Mouse (Mus musculus) kidney, embryonic 15.5 days (tissue): ENCODE results near the gene Cilp2. TPM values are rescaled to one million over a fixed set of nuclear protein-coding genes. Genes with fewer than 3 reads are reported as not detected.

Experiments used
- ATAC-seq: fragments of 200-750 bp; cut with Nextera tagmentation; replicated peaks from 2 replicates; pipeline ENCODE4 v1.8.0; 2017; ENCODE audit warnings: moderate TSS enrichment; ENCODE audit not compliant: low FRiP score
- H3K27ac ChIP-seq: fragments of 300-500 bp; sonication (generic); 2 replicates; pipeline ENCODE4 v1.5.1; 2015; ENCODE audit warnings: mild to moderate bottlenecking, inconsistent platforms
- H3K27me3 ChIP-seq: fragments of 300-500 bp; sonication (generic); 2 replicates; pipeline ENCODE4 v1.6.1; 2015; ENCODE audit warnings: inconsistent platforms
- H3K36me3 ChIP-seq: fragments of 300-500 bp; sonication (generic); 2 replicates; pipeline ENCODE4 v1.6.1; 2015; ENCODE audit warnings: inconsistent platforms
- H3K4me1 ChIP-seq: fragments of 300-500 bp; sonication (generic); 2 replicates; pipeline ENCODE4 v1.6.1; 2015; ENCODE audit warnings: inconsistent platforms
- H3K4me2 ChIP-seq: fragments of 300-500 bp; sonication (generic); 2 replicates; pipeline ENCODE4 v1.6.1; 2015; ENCODE audit warnings: moderate library complexity, mild to moderate bottlenecking, inconsistent platforms
- H3K4me3 ChIP-seq: fragments of 300-500 bp; sonication (generic); replicated peaks from 2 replicates; pipeline ENCODE4 v1.5.1; 2015; ENCODE audit warnings: mild to moderate bottlenecking, inconsistent platforms
- H3K9ac ChIP-seq: fragments of 300-500 bp; sonication (generic); 2 replicates; pipeline ENCODE4 v1.6.1; 2015; ENCODE audit warnings: mild to moderate bottlenecking, inconsistent platforms
- H3K9me3 ChIP-seq: fragments of 300-500 bp; sonication (generic); replicated peaks from 2 replicates; pipeline ENCODE4 v1.6.1; 2016; ENCODE audit warnings: inconsistent platforms
- WGBS: fragments of 180-500 bp; shearing (Covaris S2); methylation state at CpG from one replicate; pipeline ENCODE4 v1.1.7; 2015; ENCODE audit warnings: mixed read lengths; 5-methylcytosine and 5-hydroxymethylcytosine counted together
- polyA plus RNA-seq: library from polyadenylated mRNA; unstranded; fragments of >200 nt; fragmentation: Nextera tagmentation; extraction: Ambion mirVana; gene quantifications from 2 replicates; pipeline ENCODE4 v1.2.1, GENCODE M21; 2015

Cilp2 gene
- polyA plus RNA-seq, 1 experiment from 2014 or later, result 0.88 TPM

DNA sequence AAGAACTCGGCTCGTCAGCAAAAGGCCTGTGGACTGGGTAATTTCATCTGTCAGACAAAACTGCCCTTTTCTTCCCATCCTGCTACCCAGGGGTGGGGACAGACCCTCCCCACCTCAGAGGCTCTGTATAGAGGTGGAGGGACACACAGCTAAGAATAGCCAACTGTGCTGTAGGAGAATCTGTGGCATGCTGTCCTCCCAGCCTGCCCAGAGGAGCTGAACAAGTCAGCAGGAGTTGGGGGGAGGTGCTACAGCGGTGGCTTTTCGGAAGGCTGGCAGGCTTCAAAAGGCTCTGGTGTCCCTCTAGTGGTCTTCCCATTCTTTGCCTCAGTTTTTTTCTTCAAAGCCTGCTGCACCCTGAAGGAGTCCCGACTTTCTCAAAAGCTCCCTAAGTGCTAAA, 28.3 kb upstream of the Cilp2 start:
- no peaks in the 10 kb centered on the region for H3K9me3 ChIP-seq
- H3K9ac ChIP-seq, result no peak overlapping the region
- H3K27ac ChIP-seq, result peak overlapping the region; percentile 18; the same call in 1 of the 2 replicates
- no peak for ATAC-seq
- no peak overlapping the region for H3K4me3 ChIP-seq
- peaks cover 77% of the 10 kb centered on the region for H3K36me3 ChIP-seq
- no peak overlapping the region for H3K4me2 ChIP-seq
- peaks cover 15% of the 10 kb centered on the region for H3K4me1 ChIP-seq
- 62% methylated on average over 5 of the region's 5 CpGs for WGBS
- no peaks in the 10 kb centered on the region for H3K27me3 ChIP-seq

DNA sequence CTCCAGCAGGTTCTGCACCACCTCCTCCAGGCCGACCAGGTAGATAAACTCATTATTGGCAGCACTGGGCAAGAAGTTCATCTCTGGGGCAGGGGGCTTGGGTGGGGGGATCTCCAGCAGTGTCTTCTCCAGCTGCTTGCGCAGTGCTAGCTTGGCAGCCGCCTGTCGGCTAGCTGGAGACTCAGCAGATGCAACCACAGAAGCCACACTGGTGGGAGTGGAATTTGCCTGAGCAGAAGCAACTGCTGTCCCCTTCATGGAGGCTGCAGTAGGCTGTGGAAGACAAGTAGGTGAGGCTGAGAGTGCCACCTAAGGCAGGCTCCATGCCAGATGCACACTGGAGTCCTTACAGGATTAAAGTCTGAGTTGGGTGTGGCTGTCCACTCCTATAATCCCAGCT, 27.0 kb upstream of the Cilp2 start:
- 0 out of 2 replicates have a peak, but pooled peaks cover 5% of the 10 kb centered on the region for H3K4me1 ChIP-seq
- no peak overlapping the region for H3K4me3 ChIP-seq
- no peak overlapping the region for H3K9ac ChIP-seq
- ATAC-seq, result no peak
- H3K4me2 ChIP-seq, result no peak overlapping the region
- 89% methylated on average over 4 of the region's 4 CpGs for WGBS
- no peaks in the 10 kb centered on the region for H3K9me3 ChIP-seq
- peaks cover 89% of the 10 kb centered on the region for H3K36me3 ChIP-seq
- no peaks in the 10 kb centered on the region for H3K27me3 ChIP-seq
- no peak overlapping the region for H3K27ac ChIP-seq

DNA sequence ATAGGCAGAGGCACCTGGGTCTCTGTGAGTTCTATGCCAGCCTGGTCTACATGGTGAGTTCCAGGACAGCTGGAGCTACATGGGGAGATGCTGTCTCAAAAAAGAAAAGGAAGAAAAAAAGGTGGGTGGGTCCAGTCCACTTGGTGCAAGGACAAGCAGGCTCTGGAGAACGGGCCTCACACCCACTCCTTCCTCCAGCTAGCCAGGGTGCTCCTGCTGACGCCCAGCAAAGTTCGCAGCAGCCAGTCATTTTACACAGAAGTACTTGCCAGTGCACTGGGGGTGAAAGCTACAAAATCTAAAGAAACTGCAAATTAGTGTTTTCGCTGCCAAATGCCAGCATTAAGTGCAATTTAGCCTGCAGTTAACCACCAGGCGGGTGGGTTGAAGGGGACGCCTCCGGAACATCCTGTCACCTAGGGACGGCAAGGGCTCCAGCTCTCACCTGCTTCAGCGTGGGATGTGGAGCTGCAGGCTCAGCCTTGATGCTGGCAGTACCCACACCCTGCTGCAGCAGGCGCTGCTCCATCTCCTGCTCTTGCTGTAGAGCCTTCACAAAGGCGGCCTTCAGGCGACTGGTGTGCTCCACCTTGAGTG, 25.1 kb upstream of the Cilp2 start:
- Histone ChIP-seq H3K27ac (no peak overlapping the region), H3K4me1 (no peaks in the 10 kb centered on the region), H3K27me3 (no peaks in the 10 kb centered on the region), H3K4me2 (no peak overlapping the region), H3K4me3 (no peak overlapping the region), H3K9ac (no peak overlapping the region), H3K36me3 (peaks cover 100% of the 10 kb centered on the region), H3K9me3 (no peaks in the 10 kb centered on the region)
- WGBS, result 85% methylated on average over 12 of the region's 12 CpGs
- ATAC-seq, result no peak

DNA sequence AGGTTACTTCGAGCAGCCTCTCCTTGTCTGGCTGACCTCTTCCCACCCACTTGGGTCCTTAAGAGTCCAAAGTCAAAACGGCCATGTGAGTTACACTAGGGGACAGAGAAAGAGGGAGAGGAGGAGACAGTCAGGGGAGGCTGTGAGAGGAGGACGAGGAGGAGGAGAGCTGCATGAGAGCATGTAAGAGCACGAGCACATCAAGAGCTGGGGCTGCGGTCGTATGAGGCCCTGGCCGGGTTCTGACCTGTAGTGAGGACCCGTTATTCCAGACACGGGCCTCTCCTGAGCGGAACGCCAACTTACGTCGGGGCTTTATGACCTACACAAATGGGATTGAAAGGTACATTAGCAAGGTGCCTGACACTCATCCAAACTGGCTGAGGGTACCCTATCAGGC, 24.4 kb upstream of the Cilp2 start:
- WGBS, result 92% methylated on average over 13 of the region's 13 CpGs
- Histone ChIP-seq H3K4me3 (no peak overlapping the region), H3K4me1 (no peaks in the 10 kb centered on the region), H3K9ac (no peak overlapping the region), H3K27ac (no peak overlapping the region), H3K4me2 (no peak overlapping the region), H3K9me3 (no peaks in the 10 kb centered on the region), H3K36me3 (peaks cover 100% of the 10 kb centered on the region), H3K27me3 (no peaks in the 10 kb centered on the region)
- no peak for ATAC-seq

DNA sequence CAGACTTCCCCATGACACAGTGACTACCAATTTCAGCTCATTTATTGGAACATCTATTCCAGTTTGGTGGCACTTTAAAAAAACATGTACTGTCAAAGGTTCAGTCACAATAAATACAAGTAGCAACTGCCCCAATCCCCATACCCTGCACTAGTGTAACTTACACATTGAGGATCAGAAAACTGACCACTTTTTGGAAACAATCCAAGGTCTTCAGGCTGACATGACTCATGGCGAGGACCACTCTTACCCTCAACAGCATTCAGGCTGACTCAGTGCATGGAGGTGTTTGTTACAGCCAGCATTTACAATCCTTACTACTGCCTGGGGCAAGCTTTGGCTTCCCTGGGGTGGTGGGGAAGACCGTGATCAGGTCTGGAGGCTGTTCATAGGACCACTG, 19.6 kb upstream of the Cilp2 start:
- no peak overlapping the region for H3K4me3 ChIP-seq
- H3K27me3 ChIP-seq, result no peaks in the 10 kb centered on the region
- H3K9me3 ChIP-seq, result no peaks in the 10 kb centered on the region
- no peak overlapping the region for H3K9ac ChIP-seq
- H3K4me1 ChIP-seq, result peaks cover 18% of the 10 kb centered on the region
- no peak for ATAC-seq
- peaks cover 52% of the 10 kb centered on the region for H3K36me3 ChIP-seq
- no peak overlapping the region for H3K27ac ChIP-seq
- WGBS, result 90% methylated on average over 2 of the region's 2 CpGs
- no peak overlapping the region for H3K4me2 ChIP-seq

DNA sequence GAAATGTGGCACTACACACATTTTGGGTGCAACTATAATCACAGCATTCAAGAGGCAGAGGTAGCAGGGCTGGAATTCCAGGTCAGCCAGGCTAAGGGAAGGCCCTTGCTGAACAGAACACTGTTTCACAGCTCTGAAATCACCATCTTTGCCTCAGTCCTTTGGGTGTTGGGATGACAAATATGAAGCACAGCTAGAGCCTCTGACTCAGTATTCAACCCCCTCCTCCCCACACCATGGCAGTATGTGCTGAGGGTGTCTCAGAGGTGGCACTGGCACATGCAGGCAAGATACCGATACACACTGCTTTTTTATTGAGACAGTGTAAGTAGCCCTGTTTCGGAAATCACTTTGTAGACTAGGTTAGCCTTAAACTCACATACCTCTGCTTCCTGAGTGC, 18.8 kb upstream of the Cilp2 start:
- 84% methylated on average over 2 of the region's 2 CpGs for WGBS

DNA sequence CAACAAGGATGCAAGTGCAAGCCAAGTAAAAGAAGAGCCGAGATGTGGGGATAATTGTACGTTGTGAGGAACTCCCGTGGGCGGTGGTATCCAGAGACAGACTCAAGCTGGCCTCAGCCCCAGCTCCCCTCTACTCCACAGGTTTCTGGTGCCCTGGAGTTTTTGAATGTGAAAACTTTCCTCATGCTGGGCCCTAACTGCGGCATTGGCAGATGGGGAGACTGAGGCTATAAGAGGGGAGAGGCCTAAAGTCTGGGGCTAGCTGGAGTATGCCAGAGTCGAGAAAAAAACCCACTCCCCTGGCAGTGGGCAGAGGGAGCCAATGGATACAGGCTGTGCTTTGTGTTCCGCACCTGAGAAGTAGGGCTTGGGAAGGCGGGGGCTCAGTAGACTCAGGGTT, 16.6 kb upstream of the Cilp2 start:
- Histone ChIP-seq H3K36me3 (peaks cover 25% of the 10 kb centered on the region), H3K27me3 (no peaks in the 10 kb centered on the region), H3K4me3 (peak overlapping the region; percentile 83), H3K9me3 (no peaks in the 10 kb centered on the region), H3K4me2 (peak overlapping the region; percentile 92), H3K27ac (no peak overlapping the region), H3K4me1 (peaks cover 41% of the 10 kb centered on the region), H3K9ac (0 out of 2 replicates have a peak overlapping the region, but pooled peaks have one; percentile 70)
- no peak for ATAC-seq
- 77% methylated on average over 8 of the region's 8 CpGs for WGBS

More for the DNA sequence above, 18.8 kb upstream of the Cilp2 start:
- Histone ChIP-seq H3K27ac (no peak overlapping the region), H3K4me3 (no peak overlapping the region), H3K9me3 (no peaks in the 10 kb centered on the region), H3K9ac (no peak overlapping the region), H3K4me2 (no peak overlapping the region), H3K36me3 (peaks cover 44% of the 10 kb centered on the region), H3K4me1 (peaks cover 24% of the 10 kb centered on the region), H3K27me3 (no peaks in the 10 kb centered on the region)
- ATAC-seq, result no peak

DNA sequence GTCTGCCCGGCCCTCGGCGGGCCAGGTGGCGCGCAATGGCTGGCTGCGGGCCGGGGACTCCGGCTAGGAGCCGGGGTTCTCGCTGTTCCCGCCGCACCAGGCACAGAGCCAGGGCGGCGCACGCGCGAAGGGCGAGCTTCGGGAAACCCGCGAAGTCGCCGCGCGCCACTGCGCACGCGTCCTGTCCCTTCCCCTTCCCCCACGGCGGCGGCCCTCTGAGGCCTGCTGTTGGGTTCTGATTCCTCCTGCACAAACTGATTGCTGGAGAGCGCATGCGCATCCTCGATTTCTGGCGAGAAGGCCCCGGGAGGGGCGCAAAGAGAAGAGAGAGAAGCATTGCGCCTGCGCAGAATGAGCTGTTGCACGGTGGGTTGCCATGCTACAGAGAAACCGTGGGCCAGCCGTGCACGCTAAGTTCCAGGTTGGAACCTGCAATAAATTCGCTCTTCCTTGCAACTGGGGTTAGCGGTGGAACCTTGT, 15.6 kb upstream of the Cilp2 start:
- H3K36me3 ChIP-seq, result peaks cover 23% of the 10 kb centered on the region
- H3K9me3 ChIP-seq, result no peaks in the 10 kb centered on the region
- H3K4me3 ChIP-seq, result peak overlapping the region; percentile 83
- no peaks in the 10 kb centered on the region for H3K27me3 ChIP-seq
- H3K27ac ChIP-seq, result peak overlapping the region; percentile 98
- H3K9ac ChIP-seq, result peak overlapping the region; percentile 70
- peaks cover 47% of the 10 kb centered on the region for H3K4me1 ChIP-seq
- peak overlapping the region; percentile 92 for H3K4me2 ChIP-seq
- WGBS, result under 1% methylated on average over 45 of the region's 45 CpGs
- peak; percentile 90 for ATAC-seq

DNA sequence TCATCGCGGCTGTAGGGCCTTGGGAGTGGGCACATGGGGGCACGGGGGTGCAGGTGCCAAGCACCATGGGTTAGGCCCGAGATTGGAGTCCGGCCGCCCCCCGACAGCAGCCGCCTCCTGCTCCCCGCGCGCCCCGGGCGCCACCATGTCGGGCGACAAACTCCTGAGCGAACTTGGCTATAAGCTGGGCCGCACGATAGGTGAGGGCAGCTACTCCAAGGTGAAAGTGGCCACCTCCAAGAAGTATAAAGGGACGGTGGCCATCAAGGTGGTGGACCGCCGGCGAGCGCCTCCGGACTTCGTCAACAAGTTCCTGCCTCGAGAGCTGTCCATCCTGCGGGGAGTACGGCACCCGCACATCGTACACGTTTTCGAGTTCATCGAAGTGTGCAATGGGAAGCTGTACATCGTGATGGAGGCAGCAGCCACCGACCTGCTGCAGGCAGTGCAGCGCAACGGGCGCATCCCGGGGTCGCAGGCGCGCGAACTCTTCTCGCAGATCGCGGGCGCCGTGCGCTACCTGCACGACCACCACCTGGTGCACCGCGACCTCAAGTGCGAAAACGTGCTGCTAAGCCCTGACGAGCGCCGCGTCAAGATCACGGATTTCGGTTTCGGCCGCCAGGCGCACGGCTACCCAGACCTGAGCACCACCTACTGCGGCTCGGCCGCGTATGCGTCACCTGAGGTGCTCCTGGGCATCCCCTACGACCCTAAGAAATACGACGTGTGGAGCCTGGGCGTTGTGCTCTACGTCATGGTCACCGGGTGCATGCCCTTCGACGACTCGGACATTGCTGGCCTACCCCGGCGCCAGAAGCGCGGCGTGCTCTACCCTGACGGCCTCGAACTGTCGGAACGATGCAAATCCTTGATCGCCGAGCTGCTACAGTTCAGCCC, 14.9 kb upstream of the Cilp2 start, which contains the start of the genes Tssk6, Ndufa13 and Yjefn3:
Gene Tssk6 (plus strand): TSS at position 22 of the 900 bp plus-strand sequence.
Gene Ndufa13 (minus strand): TSS at position 396 of the 900 bp plus-strand sequence.
Gene Yjefn3 (minus strand): TSS at position 550 of the 900 bp plus-strand sequence.
- Histone ChIP-seq H3K4me1 (peaks cover 51% of the 10 kb centered on the region), H3K4me2 (peak within 1 kb of the TSS; percentile 92), H3K27me3 (no peaks in the 10 kb centered on the region), H3K9ac (peak within 1 kb of the TSS; percentile 70), H3K27ac (peak within 1 kb of the TSS; percentile 98), H3K9me3 (no peaks in the 10 kb centered on the region), H3K4me3 (peak within 1 kb of the TSS; percentile 83), H3K36me3 (peaks cover 22% of the 10 kb centered on the region; the same call in 1 of the 2 replicates)
- peak; percentile 44 for ATAC-seq
- WGBS, result 2% methylated on average over 89 of the region's 89 CpGs

DNA sequence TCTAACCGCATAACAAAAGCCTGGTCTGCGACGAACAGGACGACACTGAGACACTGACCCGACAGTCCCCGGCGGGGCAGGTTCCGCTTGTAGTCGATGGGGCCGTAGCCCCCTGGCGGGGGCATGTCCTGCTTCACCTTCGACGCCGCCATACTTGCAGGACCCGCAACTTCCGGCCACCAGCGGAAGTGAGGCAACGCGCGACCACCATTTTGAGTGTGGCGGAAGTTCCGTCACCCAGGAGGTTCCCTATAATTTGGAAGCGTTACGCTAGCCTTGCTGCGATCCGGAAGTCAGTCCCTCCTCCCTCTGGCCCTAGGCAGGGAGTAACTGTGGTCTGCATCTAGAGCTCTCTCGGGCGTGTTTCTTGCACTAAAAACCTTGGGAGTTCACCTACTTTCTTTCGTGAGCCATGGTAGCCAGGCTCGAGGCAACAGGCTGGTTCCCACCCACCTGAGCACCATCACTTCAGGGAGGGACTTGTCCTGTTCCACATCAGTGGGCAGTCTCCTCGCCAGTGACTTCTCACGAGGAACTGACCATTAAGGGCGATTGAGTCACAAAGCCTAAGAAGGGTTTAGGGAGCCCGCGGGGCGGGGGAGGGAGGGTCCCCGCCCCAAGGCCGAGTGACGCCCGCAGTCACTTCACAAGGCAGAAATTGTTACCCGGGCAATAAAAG, 14.1 kb upstream of the Cilp2 start:
- Histone ChIP-seq H3K4me2 (peak overlapping the region; percentile 92), H3K4me1 (peaks cover 58% of the 10 kb centered on the region), H3K36me3 (peaks cover 24% of the 10 kb centered on the region; the same call in 1 of the 2 replicates), H3K4me3 (peak overlapping the region; percentile 83), H3K9me3 (no peaks in the 10 kb centered on the region), H3K27me3 (no peaks in the 10 kb centered on the region), H3K9ac (peak overlapping the region; percentile 70), H3K27ac (peak overlapping the region; percentile 98)
- WGBS, result 1% methylated on average over 41 of the region's 41 CpGs
- ATAC-seq, result peak; percentile 76

DNA sequence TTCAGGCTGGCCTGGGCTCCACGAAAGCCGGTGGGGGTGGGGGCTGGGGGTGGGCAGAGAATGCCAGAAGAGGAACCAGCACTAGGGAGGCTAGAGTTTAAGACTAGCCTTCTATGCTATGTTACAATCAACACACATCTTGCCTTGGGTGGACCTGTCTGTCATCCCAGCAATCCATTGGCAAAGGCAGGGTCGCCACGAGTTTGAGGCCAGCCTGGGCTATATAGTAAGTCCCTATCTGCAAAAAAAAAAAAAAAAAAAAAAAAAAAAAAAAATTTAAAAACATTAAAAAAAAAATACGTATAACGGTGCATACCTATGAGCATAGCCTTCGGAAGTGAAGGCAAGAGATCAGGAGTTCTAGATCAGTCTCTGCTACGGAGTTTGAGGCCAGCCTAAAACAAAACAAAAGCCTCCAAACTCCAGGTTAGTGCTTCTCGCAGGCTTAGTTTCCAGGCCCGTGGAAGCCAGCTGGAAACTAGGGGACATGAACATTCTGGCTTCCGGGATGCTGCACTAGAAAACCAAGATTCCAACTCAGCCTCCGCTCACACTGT, 13.5 kb upstream of the Cilp2 start:
- H3K4me1 ChIP-seq, result peaks cover 64% of the 10 kb centered on the region
- H3K4me3 ChIP-seq, result peak overlapping the region; percentile 83
- H3K27me3 ChIP-seq, result no peaks in the 10 kb centered on the region
- ATAC-seq, result no peak
- H3K4me2 ChIP-seq, result peak overlapping the region; percentile 92
- no peaks in the 10 kb centered on the region for H3K9me3 ChIP-seq
- H3K9ac ChIP-seq, result peak overlapping the region; percentile 70
- peak overlapping the region; percentile 98 for H3K27ac ChIP-seq
- 15% methylated on average over 12 of the region's 12 CpGs for WGBS
- H3K36me3 ChIP-seq, result peaks cover 30% of the 10 kb centered on the region; the same call in 1 of the 2 replicates
